Mouse (Mus musculus) heart, embryonic 15.5 days (tissue): ENCODE results near the gene 4932415D10Rik. TPM values are rescaled to one million over a fixed set of nuclear protein-coding genes. Genes with fewer than 3 reads are reported as not detected.

Experiments used
- ATAC-seq: fragments of 200-750 bp; cut with Nextera tagmentation; replicated peaks from 2 replicates; pipeline ENCODE4 v1.8.0; 2017; ENCODE audit warnings: low read depth, moderate TSS enrichment; ENCODE audit not compliant: insufficient number of reproducible peaks, insufficient read depth, low FRiP score
- H3K27ac ChIP-seq: fragments of 300-500 bp; sonication (generic); 2 replicates; pipeline ENCODE4 v1.5.1; 2015; ENCODE audit warnings: mild to moderate bottlenecking, inconsistent platforms
- H3K27me3 ChIP-seq: fragments of 300-500 bp; sonication (generic); 2 replicates; pipeline ENCODE4 v1.6.1; 2015; ENCODE audit warnings: inconsistent platforms
- H3K36me3 ChIP-seq: fragments of 300-500 bp; sonication (generic); 2 replicates; pipeline ENCODE4 v1.6.1; 2015; ENCODE audit warnings: mild to moderate bottlenecking, inconsistent platforms
- H3K4me1 ChIP-seq: fragments of 300-500 bp; sonication (generic); replicated peaks from 2 replicates; pipeline ENCODE4 v1.6.1; 2015; ENCODE audit warnings: inconsistent platforms
- H3K4me2 ChIP-seq: fragments of 300-500 bp; sonication (generic); 2 replicates; pipeline ENCODE4 v1.6.1; 2015; ENCODE audit warnings: inconsistent platforms, mild to moderate bottlenecking, moderate library complexity
- H3K4me3 ChIP-seq: fragments of 300-500 bp; sonication (generic); 2 replicates; pipeline ENCODE4 v1.5.1; 2015; ENCODE audit warnings: mild to moderate bottlenecking, inconsistent platforms
- H3K9ac ChIP-seq: fragments of 300-500 bp; sonication (generic); 2 replicates; pipeline ENCODE4 v1.6.1; 2015; ENCODE audit warnings: mild to moderate bottlenecking, inconsistent platforms
- H3K9me3 ChIP-seq: fragments of 300-500 bp; sonication (generic); replicated peaks from 2 replicates; pipeline ENCODE4 v1.6.1; 2016; ENCODE audit warnings: inconsistent platforms
- WGBS: fragments of 180-500 bp; shearing (Covaris S2); methylation state at CpG from one replicate; pipeline ENCODE4 v1.1.7; 2015; ENCODE audit warnings: mixed read lengths; 5-methylcytosine and 5-hydroxymethylcytosine counted together
- polyA plus RNA-seq: library from polyadenylated mRNA; unstranded; fragments of >200 nt; fragmentation: Nextera tagmentation; extraction: Ambion mirVana; gene quantifications from 2 replicates; pipeline ENCODE4 v1.2.1, GENCODE M21; 2015

The 4932415D10Rik gene
- polyA plus RNA-seq: not detected in 2 replicates

DNA sequence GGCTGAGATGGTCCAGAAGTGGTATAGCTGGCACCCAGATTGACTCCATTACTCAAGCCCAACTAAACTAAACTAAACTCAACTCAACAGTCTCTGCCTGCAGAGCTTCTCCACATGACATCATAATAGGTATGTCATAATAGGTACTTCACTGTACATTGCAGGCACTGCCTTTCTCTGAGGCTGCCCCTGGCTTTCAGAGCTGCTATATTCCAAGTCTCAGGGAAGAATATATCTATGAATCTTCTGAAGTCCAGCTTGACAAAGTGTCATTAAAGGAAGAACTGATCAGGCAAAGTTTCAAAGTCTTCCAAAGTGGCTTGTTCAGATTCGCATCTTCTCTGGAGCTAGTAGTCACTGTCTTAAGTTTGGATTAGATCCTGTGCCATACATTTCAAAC lies at the start of gene 4932415D10Rik:
Gene 4932415D10Rik (minus strand): TSS at position 101 of the 400 bp plus-strand sequence.
- no peaks in the 10 kb centered on the region for H3K9me3 ChIP-seq
- no peak within 1 kb of the TSS for H3K27ac ChIP-seq
- no peak within 1 kb of the TSS for H3K9ac ChIP-seq
- no peak within 1 kb of the TSS for H3K4me3 ChIP-seq
- H3K36me3 ChIP-seq: no peaks in the 10 kb centered on the region
- no peak within 1 kb of the TSS for H3K4me2 ChIP-seq
- H3K27me3 ChIP-seq: no peaks in the 10 kb centered on the region
- H3K4me1 ChIP-seq: no peaks in the 10 kb centered on the region
- WGBS: 90% methylated on average over 1 of the region's 1 CpGs
- ATAC-seq: no peak

DNA sequence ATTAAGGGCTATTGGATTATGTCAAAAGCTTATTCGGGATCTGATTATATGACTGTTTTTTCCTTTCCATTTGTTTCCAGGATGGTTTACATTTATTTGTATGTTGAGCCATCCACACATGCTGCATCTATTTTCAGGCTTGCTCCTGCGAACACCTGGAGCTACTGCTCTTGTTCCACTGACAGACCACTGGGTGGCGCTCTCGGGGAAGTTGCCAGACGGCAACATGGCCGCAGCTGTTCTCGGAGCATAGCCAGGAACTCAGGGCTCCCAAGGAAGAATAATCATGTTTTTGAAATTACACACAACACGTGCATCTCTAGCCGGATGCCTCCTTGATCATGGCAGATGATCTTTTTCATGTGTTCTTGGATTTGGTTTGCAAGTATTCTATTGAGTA lies 45.5 kb upstream of the 4932415D10Rik start:
- Histone ChIP-seq H3K9ac (no peak overlapping the region), H3K4me3 (no peak overlapping the region)

DNA sequence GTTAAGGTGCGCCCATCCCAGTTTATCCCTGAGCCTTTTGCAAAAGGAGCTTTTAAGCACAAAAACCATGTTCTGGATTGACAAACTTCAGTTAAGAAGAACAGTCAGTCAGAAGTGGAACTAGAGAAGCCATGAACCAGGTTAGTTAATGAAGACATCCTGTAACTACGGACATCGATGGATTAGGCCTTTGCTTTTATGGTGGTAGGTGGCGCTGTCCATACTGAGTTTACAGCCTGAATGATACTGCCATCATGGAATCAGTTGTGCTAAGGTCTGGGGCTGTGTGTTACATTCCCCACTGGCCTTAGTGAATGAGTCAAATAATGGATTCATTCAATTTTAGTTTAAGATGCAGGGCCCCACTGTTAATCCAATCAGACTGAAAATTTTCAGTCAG lies 39.0 kb upstream of the 4932415D10Rik start:
- WGBS: 94% methylated on average over 4 of the region's 4 CpGs
- Histone ChIP-seq H3K36me3 (no peaks in the 10 kb centered on the region), H3K27ac (no peak overlapping the region), H3K9me3 (no peaks in the 10 kb centered on the region), H3K27me3 (no peaks in the 10 kb centered on the region), H3K4me1 (no peaks in the 10 kb centered on the region; the same call in 1 of the 2 replicates), H3K4me3 (no peak overlapping the region), H3K4me2 (no peak overlapping the region), H3K9ac (no peak overlapping the region)
- ATAC-seq: no peak

More for the DNA sequence above, 45.5 kb upstream of the 4932415D10Rik start:
- 81% methylated on average over 9 of the region's 9 CpGs for WGBS
- Histone ChIP-seq H3K4me1 (no peaks in the 10 kb centered on the region), H3K9me3 (0 out of 2 replicates have a peak, but pooled peaks cover 5% of the 10 kb centered on the region), H3K27me3 (no peaks in the 10 kb centered on the region), H3K36me3 (no peaks in the 10 kb centered on the region), H3K4me2 (no peak overlapping the region), H3K27ac (no peak overlapping the region)
- ATAC-seq: no peak

DNA sequence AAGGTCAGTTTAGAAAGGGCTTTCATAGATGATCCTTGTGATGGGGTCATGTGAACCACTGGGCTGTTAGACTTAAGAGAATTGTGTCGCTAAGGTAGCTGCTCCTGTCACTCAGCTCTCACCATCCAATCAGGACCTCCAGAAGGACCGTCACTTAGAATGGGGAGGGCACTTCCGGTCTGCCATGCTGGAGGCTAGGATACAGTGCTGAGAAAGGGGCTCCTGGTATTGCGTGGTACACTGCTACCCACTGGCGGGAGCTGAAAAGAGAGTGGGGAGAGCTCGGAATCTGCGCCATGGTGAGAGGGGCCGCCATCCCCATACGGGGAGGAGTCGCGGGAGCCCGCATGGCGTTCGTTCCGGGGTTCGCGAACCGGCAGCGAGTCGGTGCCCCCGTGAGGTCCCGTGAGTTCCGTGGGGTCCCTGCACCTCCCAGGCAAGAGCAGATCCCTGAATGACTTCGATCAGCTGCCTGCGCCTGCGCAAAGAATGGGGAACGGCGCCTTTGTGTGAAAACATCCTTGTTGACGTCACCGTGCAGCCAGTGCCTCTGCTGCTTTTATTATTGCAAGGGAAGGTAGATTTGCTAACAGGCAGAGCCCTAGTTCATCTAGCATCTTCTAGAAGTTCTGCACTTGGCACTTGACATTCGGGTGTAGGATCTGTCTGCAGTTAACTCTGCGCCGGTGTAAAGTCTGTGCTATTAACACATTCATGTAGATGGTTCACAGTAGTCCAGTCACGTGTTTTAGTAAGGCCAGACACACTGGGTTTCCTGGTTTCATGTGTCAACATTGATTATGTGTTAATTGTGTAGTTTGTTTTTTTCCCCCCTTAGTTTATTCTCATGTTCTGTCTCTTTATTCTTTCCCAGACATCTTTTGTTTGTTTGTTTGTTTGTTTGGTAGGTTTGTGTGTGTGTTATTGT lies 38.0 kb upstream of the 4932415D10Rik start, which contains the start of gene Gm4924:
Gene Gm4924 (plus strand): TSS at position 173 of the 928 bp plus-strand sequence.
- Histone ChIP-seq H3K36me3 (no peaks in the 10 kb centered on the region), H3K27me3 (no peaks in the 10 kb centered on the region), H3K4me1 (no peaks in the 10 kb centered on the region; the same call in 1 of the 2 replicates), H3K27ac (peak within 1 kb of the TSS; percentile 92), H3K9me3 (no peaks in the 10 kb centered on the region), H3K4me2 (peak within 1 kb of the TSS; percentile 70), H3K9ac (peak within 1 kb of the TSS; percentile 77), H3K4me3 (peak within 1 kb of the TSS; percentile 94)
- peak; percentile 96 for ATAC-seq
- 3% methylated on average over 34 of the region's 34 CpGs for WGBS

DNA sequence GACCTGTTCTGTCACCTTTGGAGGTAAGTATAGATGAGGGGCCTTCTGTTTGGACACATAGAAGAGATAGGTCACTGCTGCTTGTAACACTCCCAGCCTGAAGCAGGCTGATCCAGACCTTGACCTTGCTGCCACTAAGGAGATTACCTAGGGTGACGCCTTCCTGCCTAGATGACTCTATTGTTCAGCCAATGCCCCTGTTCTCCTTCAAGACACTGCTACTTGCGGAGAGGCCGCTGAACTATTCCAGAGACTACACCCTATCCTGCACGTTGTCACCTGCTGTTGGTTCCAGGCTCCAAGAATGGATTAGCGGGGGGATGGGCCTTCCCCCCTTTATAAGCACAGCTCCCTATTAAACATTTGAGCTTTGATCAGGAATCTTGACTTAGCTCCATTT lies 13.4 kb upstream of the 4932415D10Rik start:
- H3K27ac ChIP-seq: no peak overlapping the region
- no peaks in the 10 kb centered on the region for H3K36me3 ChIP-seq
- no peaks in the 10 kb centered on the region for H3K27me3 ChIP-seq
- no peak overlapping the region for H3K9ac ChIP-seq
- whole genome bisulfite sequencing: 75% methylated on average over 5 of the region's 5 CpGs
- H3K9me3 ChIP-seq: no peaks in the 10 kb centered on the region
- H3K4me1 ChIP-seq: no peaks in the 10 kb centered on the region
- no peak overlapping the region for H3K4me3 ChIP-seq
- ATAC-seq: no peak
- H3K4me2 ChIP-seq: no peak overlapping the region

DNA sequence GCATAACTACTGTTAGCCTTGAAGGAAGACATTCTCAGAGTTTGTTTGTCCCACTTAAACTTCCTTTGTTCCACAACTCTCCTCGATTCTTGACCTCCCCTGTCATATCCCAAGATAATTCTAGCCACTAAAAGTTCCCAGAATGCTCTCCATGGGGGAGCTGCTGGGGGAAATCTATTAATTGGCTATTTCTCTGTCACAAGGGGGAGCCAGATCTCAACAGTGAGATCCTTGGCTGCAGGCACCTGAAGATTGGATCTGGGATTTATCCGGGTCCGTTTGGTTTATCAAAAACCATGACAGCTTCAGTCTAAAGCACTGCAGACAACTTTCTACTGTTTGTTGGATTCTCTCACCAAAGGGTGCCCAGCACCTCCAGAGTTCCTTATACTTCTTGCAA lies 3.8 kb upstream of the 4932415D10Rik start:
- Histone ChIP-seq H3K4me2 (no peak overlapping the region), H3K36me3 (no peaks in the 10 kb centered on the region), H3K9ac (no peak overlapping the region), H3K27me3 (no peaks in the 10 kb centered on the region), H3K4me3 (no peak overlapping the region), H3K9me3 (no peaks in the 10 kb centered on the region), H3K4me1 (no peaks in the 10 kb centered on the region), H3K27ac (no peak overlapping the region)
- no peak for ATAC-seq
- 48% methylated on average over 3 of the region's 3 CpGs for WGBS

DNA sequence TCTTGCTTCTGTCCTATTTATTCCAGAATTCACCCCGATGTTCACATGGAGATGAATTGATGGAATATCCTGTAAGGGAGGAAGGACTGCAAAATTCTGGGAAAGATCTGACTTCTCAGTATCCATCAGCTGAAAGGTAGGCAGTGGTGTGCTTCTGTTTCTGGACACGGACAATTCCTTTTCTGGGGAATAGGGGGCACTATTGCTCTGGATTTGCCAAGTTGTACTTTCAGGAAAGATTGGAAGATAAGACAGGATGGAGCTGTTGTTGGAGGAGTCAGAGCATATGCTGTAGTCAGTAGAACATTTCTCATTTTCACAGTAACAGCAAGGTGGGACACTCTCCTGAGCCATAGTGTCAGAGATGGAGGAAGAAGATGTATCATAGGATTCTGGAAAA lies 19.9 kb downstream of the 4932415D10Rik start:
- H3K4me3 ChIP-seq: no peak overlapping the region
- H3K27me3 ChIP-seq: no peaks in the 10 kb centered on the region
- H3K4me1 ChIP-seq: no peaks in the 10 kb centered on the region
- no peaks in the 10 kb centered on the region for H3K9me3 ChIP-seq
- no peak overlapping the region for H3K27ac ChIP-seq
- ATAC-seq: no peak
- WGBS: 37% methylated on average over 2 of the region's 2 CpGs
- H3K9ac ChIP-seq: no peak overlapping the region
- no peaks in the 10 kb centered on the region for H3K36me3 ChIP-seq
- no peak overlapping the region for H3K4me2 ChIP-seq

DNA sequence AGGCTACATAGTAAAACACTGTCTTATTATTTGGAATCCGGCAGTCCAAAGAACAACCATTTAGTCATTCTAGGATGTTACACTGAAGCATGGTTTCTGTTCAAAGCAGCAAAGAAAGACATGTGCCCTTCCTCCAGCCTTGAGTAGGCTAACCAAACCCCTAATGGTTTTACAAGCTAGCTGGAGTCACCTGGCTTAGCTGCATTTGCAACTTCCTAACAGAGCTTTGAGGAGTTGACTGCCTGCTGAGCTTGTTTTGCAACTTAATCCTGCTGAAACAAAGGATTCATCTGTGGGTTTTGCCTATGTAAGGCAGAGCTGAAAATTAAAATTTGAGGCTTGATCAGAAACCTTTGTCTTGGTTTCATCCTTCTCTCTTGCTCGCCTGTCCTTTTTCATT lies 59.1 kb downstream of the 4932415D10Rik start:
- Histone ChIP-seq H3K36me3 (no peaks in the 10 kb centered on the region), H3K9me3 (no peaks in the 10 kb centered on the region), H3K4me2 (no peak overlapping the region), H3K27me3 (no peaks in the 10 kb centered on the region), H3K9ac (no peak overlapping the region), H3K4me3 (no peak overlapping the region), H3K4me1 (no peaks in the 10 kb centered on the region), H3K27ac (no peak overlapping the region)
- WGBS: 77% methylated on average over 2 of the region's 2 CpGs
- ATAC-seq: no peak

DNA sequence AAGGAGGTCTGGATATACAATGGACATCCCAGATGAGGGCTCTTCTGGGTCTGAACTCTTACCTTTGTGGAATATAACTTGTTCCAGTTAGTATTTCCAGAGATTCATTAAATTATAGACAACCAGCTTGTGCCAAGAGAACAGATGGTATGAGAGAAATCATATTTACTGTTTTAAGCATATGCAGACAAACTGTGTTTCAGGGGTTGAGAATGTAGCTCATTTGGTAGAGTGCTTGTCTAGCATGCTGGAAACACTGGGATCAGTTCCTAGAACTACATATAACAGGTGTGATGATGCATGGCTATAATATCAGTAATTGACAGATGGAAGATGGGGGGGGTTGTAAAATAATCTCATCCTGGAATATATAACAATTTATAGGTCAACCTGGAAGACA lies 71.4 kb downstream of the 4932415D10Rik start:
- ATAC-seq: no peak
- Histone ChIP-seq H3K4me3 (no peak overlapping the region), H3K27ac (no peak overlapping the region), H3K36me3 (no peaks in the 10 kb centered on the region), H3K9me3 (no peaks in the 10 kb centered on the region), H3K4me1 (peaks cover 8% of the 10 kb centered on the region), H3K27me3 (no peaks in the 10 kb centered on the region), H3K9ac (no peak overlapping the region), H3K4me2 (no peak overlapping the region)

DNA sequence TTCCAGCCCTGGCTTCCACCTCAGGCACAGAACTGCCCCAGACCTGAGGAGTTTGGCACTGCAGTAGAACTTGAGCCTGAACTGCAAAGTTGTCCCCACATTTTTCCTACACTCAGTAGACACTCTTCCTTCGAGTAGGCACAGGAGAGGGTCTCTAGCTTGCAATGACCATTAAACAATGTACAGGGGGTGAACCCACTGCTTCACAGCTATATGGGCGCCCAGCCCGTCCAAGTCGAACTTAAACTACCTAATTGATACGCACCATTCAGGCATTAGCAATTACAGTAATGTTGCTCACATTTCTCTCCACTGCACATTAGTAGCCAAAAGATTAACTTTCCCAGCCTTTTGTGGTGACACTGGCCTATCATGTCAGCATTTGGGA lies 75.0 kb downstream of the 4932415D10Rik start:
- ATAC-seq: no peak
- 65% methylated on average over 5 of the region's 5 CpGs for WGBS
- Histone ChIP-seq H3K36me3 (peaks cover 7% of the 10 kb centered on the region; the same call in 1 of the 2 replicates), H3K4me2 (peak overlapping the region; percentile 70), H3K4me3 (peak overlapping the region; percentile 81), H3K9me3 (no peaks in the 10 kb centered on the region), H3K27me3 (no peaks in the 10 kb centered on the region), H3K27ac (peak overlapping the region; percentile 87; the same call in 1 of the 2 replicates), H3K4me1 (peaks cover 11% of the 10 kb centered on the region), H3K9ac (0 out of 2 replicates have a peak overlapping the region, but pooled peaks have one; percentile 82)

DNA sequence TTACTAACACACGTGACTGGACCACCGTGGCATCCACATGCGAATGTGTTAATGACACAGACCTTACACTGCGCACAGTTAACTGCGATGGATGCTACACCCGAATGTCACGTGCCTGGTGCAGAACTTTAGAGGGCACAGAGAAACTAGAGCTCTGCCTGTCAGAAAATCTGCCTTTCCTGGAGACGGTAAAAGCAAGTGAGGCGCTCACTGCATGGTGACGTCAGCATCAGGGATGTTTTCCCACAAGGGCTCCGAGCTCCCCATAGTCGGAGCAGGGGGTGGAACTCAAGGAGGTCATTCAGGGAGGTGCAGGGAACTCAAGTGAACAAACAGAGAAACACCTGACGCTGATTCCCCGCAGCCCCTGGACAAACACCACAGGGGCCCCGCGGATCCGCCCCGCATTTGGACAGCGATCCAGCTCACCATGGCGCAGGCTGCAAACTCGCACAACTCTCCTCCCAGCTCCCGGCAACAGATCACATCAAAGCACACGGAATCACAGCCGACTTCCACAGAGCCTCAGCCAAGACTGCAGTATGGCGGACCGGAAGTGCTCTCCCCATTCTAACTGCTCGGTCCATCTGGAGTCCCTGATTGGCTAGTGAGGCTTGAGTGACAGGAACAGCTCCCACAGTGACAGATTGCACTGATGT lies 75.5 kb downstream of the 4932415D10Rik start, which contains the start of gene Zfp938:
Gene Zfp938 (minus strand): TSS at position 539 of the 659 bp plus-strand sequence.
- peak within 1 kb of the TSS; percentile 81 for H3K4me3 ChIP-seq
- H3K36me3 ChIP-seq: peaks cover 10% of the 10 kb centered on the region; the same call in 1 of the 2 replicates
- H3K27me3 ChIP-seq: no peaks in the 10 kb centered on the region
- H3K4me2 ChIP-seq: peak within 1 kb of the TSS; percentile 70
- H3K27ac ChIP-seq: peak within 1 kb of the TSS; percentile 87
- peak within 1 kb of the TSS; percentile 82 for H3K9ac ChIP-seq
- whole genome bisulfite sequencing: 2% methylated on average over 27 of the region's 27 CpGs
- peak; percentile 98 for ATAC-seq
- H3K9me3 ChIP-seq: no peaks in the 10 kb centered on the region
- H3K4me1 ChIP-seq: peaks cover 11% of the 10 kb centered on the region
